Mouse (Mus musculus) embryonic facial prominence, embryonic 12.5 days (tissue): ENCODE results near the gene Reln. TPM values are rescaled to one million over a fixed set of nuclear protein-coding genes. Genes with fewer than 3 reads are reported as not detected.

Experiments
- ATAC-seq: fragments of 200-750 bp; cut with Nextera tagmentation; 2 replicates; pipeline ENCODE4 v1.8.0; 2017; ENCODE audit not compliant: insufficient number of reproducible peaks, insufficient read depth, low FRiP score, low TSS enrichment
- H3K27ac ChIP-seq: fragments of 300-500 bp; sonication (generic); 2 replicates; pipeline ENCODE4 v1.5.1; 2016; ENCODE audit warnings: mild to moderate bottlenecking
- H3K27me3 ChIP-seq: fragments of 300-500 bp; sonication (generic); 2 replicates; pipeline ENCODE4 v1.6.1; 2016; ENCODE audit warnings: mild to moderate bottlenecking, moderate library complexity
- H3K36me3 ChIP-seq: fragments of 300-500 bp; sonication (generic); 2 replicates; pipeline ENCODE4 v1.6.1; 2016; ENCODE audit warnings: mild to moderate bottlenecking
- H3K4me1 ChIP-seq: fragments of 300-500 bp; sonication (generic); 2 replicates; pipeline ENCODE4 v1.6.1; 2016
- H3K4me2 ChIP-seq: fragments of 300-500 bp; sonication (generic); replicated peaks from 2 replicates; pipeline ENCODE4 v1.6.1; 2016; ENCODE audit warnings: mild to moderate bottlenecking, moderate library complexity
- H3K4me3 ChIP-seq: fragments of 300-500 bp; sonication (generic); 2 replicates; pipeline ENCODE4 v1.5.1; 2016; ENCODE audit warnings: mild to moderate bottlenecking
- H3K9ac ChIP-seq: fragments of 300-500 bp; sonication (generic); 2 replicates; pipeline ENCODE4 v1.6.1; 2016; ENCODE audit warnings: mild to moderate bottlenecking, moderate library complexity
- H3K9me3 ChIP-seq: fragments of 300-500 bp; sonication (generic); 2 replicates; pipeline ENCODE4 v1.6.1; 2016; ENCODE audit warnings: mild to moderate bottlenecking, moderate library complexity
- WGBS: fragments of 180-500 bp; shearing (Covaris S2); methylation state at CpG from one replicate; pipeline ENCODE4 v1.1.7; 2016; 5-methylcytosine and 5-hydroxymethylcytosine counted together
- polyA plus RNA-seq: library from polyadenylated mRNA; unstranded; fragments of >200 nt; fragmentation: Nextera tagmentation; extraction: Ambion mirVana; gene quantifications from 2 replicates; pipeline ENCODE4 v1.2.1, GENCODE M21; 2016

Reln gene
- polyA plus RNA-seq, 1 experiment from 2014 or later, result 4.1 TPM

DNA sequence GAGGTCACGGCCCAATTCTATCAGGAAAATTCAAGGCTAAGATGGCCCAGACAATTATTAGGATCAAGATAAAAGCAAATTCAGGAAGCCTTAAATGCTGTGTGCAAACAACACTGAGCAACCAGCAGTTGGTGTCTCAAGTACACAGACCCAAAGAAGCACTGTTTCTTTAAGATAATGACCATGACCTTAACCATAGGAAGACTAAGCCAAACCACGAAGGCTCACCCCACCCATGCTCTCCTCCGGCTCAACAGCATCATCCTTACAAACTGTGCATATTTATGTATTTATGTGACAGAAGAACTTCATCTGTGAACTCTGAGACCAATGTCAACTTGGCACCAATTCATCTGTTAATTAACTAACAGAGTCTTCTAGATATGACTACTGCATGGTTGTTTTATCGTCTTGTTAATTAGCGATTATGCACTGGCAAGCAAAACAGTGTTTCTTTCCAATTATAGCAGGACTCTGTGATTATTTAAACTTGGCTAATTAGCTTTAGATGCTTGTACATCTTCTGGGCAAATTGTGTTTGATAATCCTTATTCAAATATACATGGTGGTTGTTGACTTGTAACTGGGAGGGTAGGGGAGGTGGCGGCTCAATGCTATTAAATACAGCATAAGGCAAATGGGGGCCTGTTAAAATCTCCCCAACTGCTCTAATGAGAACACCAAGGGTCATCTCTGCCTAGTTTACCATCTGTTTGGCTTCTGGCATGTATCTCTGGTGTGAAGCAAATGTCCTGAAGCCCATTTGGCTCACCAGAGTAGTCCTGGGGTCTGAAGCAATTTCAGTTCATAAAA is 77.8 kb downstream of the Reln start:
- no peak overlapping the region for H3K4me2 ChIP-seq
- no peaks in the 10 kb centered on the region for H3K4me1 ChIP-seq
- ATAC-seq, result no peak
- H3K36me3 ChIP-seq, result no peaks in the 10 kb centered on the region
- H3K4me3 ChIP-seq, result no peak overlapping the region
- no peaks in the 10 kb centered on the region for H3K27me3 ChIP-seq
- H3K27ac ChIP-seq, result no peak overlapping the region
- H3K9me3 ChIP-seq, result no peaks in the 10 kb centered on the region
- 80% methylated on average over 6 of the region's 6 CpGs for WGBS
- H3K9ac ChIP-seq, result no peak overlapping the region

DNA sequence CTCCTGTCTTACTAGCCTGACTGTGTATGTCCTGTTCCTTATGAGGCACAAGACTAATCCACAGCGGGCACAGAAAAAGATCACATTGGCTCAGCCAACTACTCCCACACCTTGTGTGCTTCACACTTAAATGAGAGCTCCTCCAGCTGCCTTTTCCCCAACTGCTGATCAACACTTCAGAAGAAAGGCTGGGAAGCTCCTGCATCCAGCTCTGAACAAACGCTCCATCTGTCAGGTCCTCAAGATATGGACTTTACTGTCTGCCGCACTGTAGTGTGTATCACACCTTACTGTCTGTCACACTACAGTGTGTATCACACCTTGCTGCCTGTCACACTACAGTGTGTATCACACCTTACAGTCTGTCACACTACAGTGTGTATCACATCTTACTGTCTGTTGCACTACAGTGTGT is 82.1 kb downstream of the Reln start:
- ATAC-seq, result no peak
- H3K27ac ChIP-seq, result no peak overlapping the region
- no peaks in the 10 kb centered on the region for H3K9me3 ChIP-seq
- no peak overlapping the region for H3K4me2 ChIP-seq
- no peaks in the 10 kb centered on the region for H3K4me1 ChIP-seq
- no peak overlapping the region for H3K4me3 ChIP-seq
- no peaks in the 10 kb centered on the region for H3K36me3 ChIP-seq
- H3K27me3 ChIP-seq, result no peaks in the 10 kb centered on the region
- 84% methylated on average over 3 of the region's 3 CpGs for WGBS
- no peak overlapping the region for H3K9ac ChIP-seq

GRCm38 (mm10) chr5:22255346-22255745 is 89.2 kb downstream of the Reln start:
- H3K36me3 ChIP-seq, result no peaks in the 10 kb centered on the region
- H3K9ac ChIP-seq, result no peak overlapping the region
- H3K27ac ChIP-seq, result no peak overlapping the region
- no peak for ATAC-seq
- H3K4me3 ChIP-seq, result no peak overlapping the region
- H3K27me3 ChIP-seq, result no peaks in the 10 kb centered on the region
- no peak overlapping the region for H3K4me2 ChIP-seq
- H3K9me3 ChIP-seq, result no peaks in the 10 kb centered on the region
- WGBS, result 91% methylated on average over 3 of the region's 3 CpGs
- no peaks in the 10 kb centered on the region for H3K4me1 ChIP-seq

DNA sequence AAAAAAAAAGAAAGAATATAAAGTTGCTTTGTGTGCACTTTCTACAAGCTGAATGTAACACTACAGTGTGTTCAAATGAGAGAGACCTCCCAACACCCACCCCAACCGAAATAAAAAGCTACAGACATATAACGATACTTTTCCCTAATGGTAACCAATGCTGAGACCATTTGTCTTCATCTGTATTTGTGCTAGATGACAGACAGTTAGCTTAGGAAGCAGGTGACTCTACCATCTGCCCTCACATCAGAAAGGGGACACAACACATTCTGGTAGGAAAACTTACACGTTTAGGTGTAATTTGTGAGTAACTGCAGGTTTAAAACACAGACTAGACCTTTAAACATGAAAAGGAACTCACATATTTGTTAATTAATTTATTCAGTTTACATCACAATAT is 90.6 kb downstream of the Reln start:
- Histone ChIP-seq H3K27ac (no peak overlapping the region), H3K4me2 (no peak overlapping the region), H3K4me3 (no peak overlapping the region), H3K9me3 (no peaks in the 10 kb centered on the region), H3K27me3 (no peaks in the 10 kb centered on the region), H3K36me3 (no peaks in the 10 kb centered on the region), H3K9ac (no peak overlapping the region), H3K4me1 (no peaks in the 10 kb centered on the region)
- 86% methylated on average over 3 of the region's 3 CpGs for WGBS
- no peak for ATAC-seq

GRCm38 (mm10) chr5:22253318-22253717 is 91.2 kb downstream of the Reln start:
- Histone ChIP-seq H3K4me3 (no peak overlapping the region), H3K9me3 (no peaks in the 10 kb centered on the region), H3K4me2 (no peak overlapping the region), H3K9ac (no peak overlapping the region), H3K27me3 (no peaks in the 10 kb centered on the region), H3K27ac (no peak overlapping the region), H3K36me3 (no peaks in the 10 kb centered on the region), H3K4me1 (no peaks in the 10 kb centered on the region)
- 94% methylated on average over 6 of the region's 6 CpGs for WGBS
- ATAC-seq, result no peak

- no peak overlapping the region for H3K9ac ChIP-seq
- no peak overlapping the region for H3K27ac ChIP-seq
- H3K4me3 ChIP-seq, result no peak overlapping the region
- ATAC-seq, result no peak
- H3K4me1 ChIP-seq, result no peaks in the 10 kb centered on the region
- 75% methylated on average over 6 of the region's 6 CpGs for WGBS
- no peak overlapping the region for H3K4me2 ChIP-seq
- no peaks in the 10 kb centered on the region for H3K36me3 ChIP-seq
- H3K27me3 ChIP-seq, result no peaks in the 10 kb centered on the region
- H3K9me3 ChIP-seq, result no peaks in the 10 kb centered on the region
Observed at GRCm38 (mm10) chr5:22247850-22248249, 96.7 kb downstream of the Reln start.

- no peak for ATAC-seq
Observed at GRCm38 (mm10) chr5:22245056-22245455, 99.4 kb downstream of the Reln start.

GRCm38 (mm10) chr5:22243538-22243937 is 101.0 kb downstream of the Reln start:
- 72% methylated on average over 2 of the region's 2 CpGs for WGBS
- ATAC-seq, result no peak
- no peak overlapping the region for H3K27ac ChIP-seq

More at GRCm38 (mm10) chr5:22245056-22245455, 99.4 kb downstream of the Reln start:
- no peak overlapping the region for H3K27ac ChIP-seq
- no peak overlapping the region for H3K4me2 ChIP-seq
- no peaks in the 10 kb centered on the region for H3K4me1 ChIP-seq
- H3K27me3 ChIP-seq, result no peaks in the 10 kb centered on the region
- H3K4me3 ChIP-seq, result no peak overlapping the region
- H3K36me3 ChIP-seq, result no peaks in the 10 kb centered on the region
- no peaks in the 10 kb centered on the region for H3K9me3 ChIP-seq
- no peak overlapping the region for H3K9ac ChIP-seq
- 91% methylated on average over 1 of the region's 1 CpGs for WGBS

GRCm38 (mm10) chr5:22241560-22241959 is 102.9 kb downstream of the Reln start:
- 57% methylated on average over 4 of the region's 4 CpGs for WGBS
- Histone ChIP-seq H3K27me3 (no peaks in the 10 kb centered on the region), H3K4me2 (no peak overlapping the region), H3K36me3 (no peaks in the 10 kb centered on the region), H3K4me1 (no peaks in the 10 kb centered on the region), H3K9ac (no peak overlapping the region), H3K27ac (no peak overlapping the region), H3K9me3 (no peaks in the 10 kb centered on the region), H3K4me3 (no peak overlapping the region)
- no peak for ATAC-seq

More at GRCm38 (mm10) chr5:22243538-22243937, 101.0 kb downstream of the Reln start:
- no peak overlapping the region for H3K4me3 ChIP-seq
- no peak overlapping the region for H3K9ac ChIP-seq
- no peaks in the 10 kb centered on the region for H3K4me1 ChIP-seq
- H3K4me2 ChIP-seq, result no peak overlapping the region
- no peaks in the 10 kb centered on the region for H3K27me3 ChIP-seq
- H3K36me3 ChIP-seq, result no peaks in the 10 kb centered on the region
- no peaks in the 10 kb centered on the region for H3K9me3 ChIP-seq

DNA sequence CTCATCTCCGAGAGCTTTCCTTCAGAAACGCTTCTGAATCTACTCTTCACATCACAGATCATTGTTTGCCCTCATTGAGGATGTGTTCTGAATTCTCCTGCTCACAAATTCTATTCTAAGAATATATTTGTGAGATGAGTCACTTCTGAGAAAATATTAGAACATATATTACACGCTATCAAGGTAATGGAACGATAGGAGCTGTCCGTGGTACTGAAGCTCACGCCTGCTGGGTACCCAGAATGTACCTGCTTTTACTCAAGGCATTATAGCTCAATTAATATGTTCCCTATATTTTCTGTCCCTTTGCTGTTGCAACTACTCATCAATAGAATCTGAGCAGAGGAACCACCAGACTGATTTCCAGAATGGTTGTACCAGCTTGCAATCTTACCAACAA is 107.7 kb downstream of the Reln start:
- H3K36me3 ChIP-seq, result no peaks in the 10 kb centered on the region
- H3K4me3 ChIP-seq, result no peak overlapping the region
- WGBS, result 63% methylated on average over 6 of the region's 6 CpGs
- H3K4me1 ChIP-seq, result no peaks in the 10 kb centered on the region
- no peak for ATAC-seq
- H3K27ac ChIP-seq, result no peak overlapping the region
- H3K4me2 ChIP-seq, result no peak overlapping the region
- H3K9me3 ChIP-seq, result no peaks in the 10 kb centered on the region
- no peak overlapping the region for H3K9ac ChIP-seq
- no peaks in the 10 kb centered on the region for H3K27me3 ChIP-seq

DNA sequence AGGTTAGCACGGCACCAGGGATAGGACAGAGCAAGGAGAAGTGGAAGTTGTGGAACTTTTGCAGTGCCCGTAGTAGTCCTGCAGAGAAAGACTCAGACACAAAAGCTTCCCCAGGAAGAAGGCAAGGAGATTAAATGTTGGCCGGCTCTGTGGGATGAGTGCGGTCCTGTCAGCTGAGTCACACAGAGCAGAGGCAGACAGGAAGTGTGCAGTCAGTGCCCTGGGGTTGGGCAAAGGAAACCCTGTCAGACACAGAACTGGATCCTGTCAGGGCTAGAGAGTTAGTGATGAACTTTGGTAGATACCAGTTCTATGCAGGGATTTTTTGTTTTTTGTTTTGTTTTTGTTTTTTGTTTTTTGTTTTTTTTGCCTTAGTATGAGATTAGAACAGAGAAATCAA is 120.0 kb downstream of the Reln start:
- no peaks in the 10 kb centered on the region for H3K9me3 ChIP-seq
- no peak for ATAC-seq
- no peak overlapping the region for H3K4me2 ChIP-seq

DNA sequence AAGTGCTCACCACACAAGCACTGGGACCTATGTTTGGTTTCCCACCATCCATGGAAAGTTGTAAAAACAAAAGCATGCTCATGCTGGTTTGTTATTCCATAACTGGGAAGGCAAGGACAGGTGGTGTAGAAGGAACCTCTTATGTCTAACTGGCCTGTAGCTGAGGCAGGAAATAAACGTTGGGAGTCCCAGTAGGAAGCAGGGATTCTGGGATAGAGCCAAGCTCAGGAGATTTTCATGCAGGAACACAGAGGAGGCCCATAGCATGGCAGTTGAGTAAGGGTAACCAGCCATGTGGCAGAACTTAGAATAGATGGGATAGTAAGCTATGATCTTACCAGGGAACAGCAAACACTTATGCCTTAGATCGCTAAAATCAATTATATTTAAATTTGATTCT is 120.6 kb downstream of the Reln start:
- no peak overlapping the region for H3K27ac ChIP-seq
- no peak overlapping the region for H3K9ac ChIP-seq
- no peaks in the 10 kb centered on the region for H3K36me3 ChIP-seq
- H3K4me3 ChIP-seq, result no peak overlapping the region
- ATAC-seq, result no peak
- WGBS, result 79% methylated on average over 2 of the region's 2 CpGs
- H3K27me3 ChIP-seq, result no peaks in the 10 kb centered on the region
- no peaks in the 10 kb centered on the region for H3K4me1 ChIP-seq
- no peaks in the 10 kb centered on the region for H3K9me3 ChIP-seq
- H3K4me2 ChIP-seq, result no peak overlapping the region

More for the DNA sequence above, 120.0 kb downstream of the Reln start:
- 65% methylated on average over 4 of the region's 4 CpGs for WGBS
- no peak overlapping the region for H3K9ac ChIP-seq
- H3K4me3 ChIP-seq, result no peak overlapping the region
- no peaks in the 10 kb centered on the region for H3K4me1 ChIP-seq
- no peaks in the 10 kb centered on the region for H3K27me3 ChIP-seq
- H3K36me3 ChIP-seq, result no peaks in the 10 kb centered on the region
- H3K27ac ChIP-seq, result no peak overlapping the region
